Mouse (Mus musculus) liver, embryonic 14 days (tissue): ENCODE results near the gene BC051019. TPM values are rescaled to one million over a fixed set of nuclear protein-coding genes. Genes with fewer than 3 reads are reported as not detected.

Experiments used
- polyA plus RNA-seq: library from polyadenylated mRNA; depleted of rRNA; stranded (reverse); fragments of >200 nt; gene quantifications from 2 replicates; pipeline ENCODE4 v1.2.3, GENCODE M21; 2012; rRNA removed

Gene BC051019
- 0.08 TPM in 1 of 2 replicates, not detected in the other for polyA plus RNA-seq

GRCm38 (mm10) chr7:109723697-109724096 is at the start of gene BC051019:
BC051019 (minus strand) TSS chr7:109723850.

GRCm38 (mm10) chr7:109752008-109752925 is 28.6 kb upstream of the BC051019 start, which contains the start of gene Tmem9b:
Tmem9b (minus strand) TSS chr7:109752875.

DNA sequence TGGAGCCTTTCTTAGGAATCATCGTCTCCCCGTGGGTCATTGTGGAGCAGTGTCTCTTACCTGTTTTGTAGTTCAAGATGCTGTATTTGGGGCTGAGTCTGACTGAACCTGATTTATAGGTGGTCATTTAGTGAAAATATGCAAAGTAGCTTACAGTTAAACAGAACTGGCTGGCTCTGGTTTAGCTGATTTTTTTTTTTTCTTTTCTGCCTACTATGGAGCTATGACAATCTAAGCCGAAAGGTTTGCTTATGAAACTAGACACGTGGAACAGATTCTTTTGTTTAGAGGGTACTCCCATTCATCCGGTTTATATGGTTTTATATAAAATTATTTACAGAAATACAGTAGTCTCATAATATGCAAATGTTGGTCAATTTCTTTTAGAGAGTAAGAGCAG is 8.0 kb upstream of the BC051019 start, which contains the start of gene Ascl3:
TSS of gene Ascl3 (minus strand) at position 101 of the 400 bp plus-strand sequence.

GRCm38 (mm10) chr7:109703190-109704015 is 20.2 kb downstream of the BC051019 start, which contains the start of the genes St5 and Akip1:
St5 (minus strand) TSS chr7:109703605.
Akip1 (plus strand) TSS chr7:109703690.

Other genes with a start within 250 kb of the BC051019 start
- 0.03 TPM in 2 replicates for gene Trim66, start 215.7 kb downstream of the BC051019 start, polyA plus RNA-seq
- 434 and 498 TPM in 2 replicates for gene Rpl27a, start 204.7 kb downstream of the BC051019 start, polyA plus RNA-seq
- gene St5, start 20.2 kb downstream of the BC051019 start, polyA plus RNA-seq: 13.6 and 14.8 TPM in 2 replicates
- 20.3 and 23.0 TPM in 2 replicates for gene Akip1, start 20.2 kb downstream of the BC051019 start, polyA plus RNA-seq
- not detected in 2 replicates for gene Ascl3, start 7.9 kb upstream of the BC051019 start, polyA plus RNA-seq
- gene Tmem9b, start 29.0 kb upstream of the BC051019 start, polyA plus RNA-seq: 15.9 and 18.2 TPM in 2 replicates
- 0.25 and 0.29 TPM in 2 replicates for gene Nrip3, start 58.2 kb upstream of the BC051019 start, polyA plus RNA-seq
- 0.02 TPM in 2 replicates for gene Scube2, start 141.8 kb upstream of the BC051019 start, polyA plus RNA-seq
- gene Dennd5a, start 236.6 kb upstream of the BC051019 start, polyA plus RNA-seq: 13.2 and 13.6 TPM in 2 replicates